Mouse (Mus musculus): Measurements from ENCODE around the gene Fhl2.

GRCm38 (mm10) chr1:43137334-43137733, 59.5 kb downstream of the Fhl2 start:
- TF ChIP-seq CTCF (IDR thresholded peaks at IDR 0.05; ENCODE audit: low read depth) = no peak
- TF ChIP-seq EP300 (optimal IDR thresholded peaks at IDR 0.05) = no peak
